Mouse (Mus musculus) lung, postnatal 36 days (tissue): ENCODE measurements around the gene Gpn3.

Experiments used
- DNase-seq: peaks from one replicate; pipeline ENCODE4 v3.0.0; 2022; ENCODE audit warnings: mixed read lengths

The Gpn3 gene

GRCm38 (mm10) chr5:122391178-122391785, 19.6 kb downstream of the Gpn3 start:
- no peak for DNase-seq

GRCm38 (mm10) chr5:122391786-122392180, 20.1 kb downstream of the Gpn3 start, which contains the start of gene Arpc3:
Gene Arpc3, plus strand, starts transcription at chr5:122391878.
- peak; percentile 93 for DNase-seq

DNA sequence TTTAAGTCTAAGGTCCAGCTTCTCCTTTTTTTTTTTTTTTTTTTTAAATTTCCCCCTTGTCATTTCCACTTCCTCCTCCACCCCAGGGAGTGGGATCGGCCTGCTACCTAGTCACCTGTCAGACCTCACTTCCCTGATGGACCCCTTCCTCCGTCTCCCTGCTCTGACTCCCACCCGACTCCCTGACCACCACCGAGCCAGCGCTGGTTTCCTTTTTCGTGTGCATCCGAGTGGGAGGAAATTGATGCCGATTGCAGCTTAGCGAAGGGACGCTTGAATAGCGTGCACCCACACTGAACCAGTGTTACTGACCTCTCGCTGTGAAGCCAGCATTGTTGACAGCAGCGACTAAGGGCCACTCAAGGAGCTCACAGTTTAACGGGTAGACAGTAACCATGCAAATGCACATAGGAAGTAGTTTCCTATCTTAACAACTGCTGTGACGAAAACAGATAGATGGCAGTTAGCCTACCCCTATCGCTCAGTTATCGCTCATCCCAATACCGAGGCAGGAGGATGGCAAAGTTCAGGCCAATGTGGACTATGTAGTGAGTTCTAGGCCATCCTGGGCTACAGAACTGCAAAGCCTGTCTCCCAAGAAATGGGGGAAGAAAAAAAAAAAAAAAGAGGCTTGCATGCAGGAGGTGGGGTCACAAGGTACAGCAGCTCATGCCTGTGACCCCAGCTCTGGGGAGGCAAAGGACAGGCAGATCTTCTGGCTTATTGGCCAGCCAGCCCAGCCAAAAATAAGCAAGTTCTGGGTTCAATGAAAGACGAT, 20.7 kb downstream of the Gpn3 start:
- no peak for DNase-seq

GRCm38 (mm10) chr5:122393887-122394286, 22.2 kb downstream of the Gpn3 start:
- peak; percentile 90 for DNase-seq

DNA sequence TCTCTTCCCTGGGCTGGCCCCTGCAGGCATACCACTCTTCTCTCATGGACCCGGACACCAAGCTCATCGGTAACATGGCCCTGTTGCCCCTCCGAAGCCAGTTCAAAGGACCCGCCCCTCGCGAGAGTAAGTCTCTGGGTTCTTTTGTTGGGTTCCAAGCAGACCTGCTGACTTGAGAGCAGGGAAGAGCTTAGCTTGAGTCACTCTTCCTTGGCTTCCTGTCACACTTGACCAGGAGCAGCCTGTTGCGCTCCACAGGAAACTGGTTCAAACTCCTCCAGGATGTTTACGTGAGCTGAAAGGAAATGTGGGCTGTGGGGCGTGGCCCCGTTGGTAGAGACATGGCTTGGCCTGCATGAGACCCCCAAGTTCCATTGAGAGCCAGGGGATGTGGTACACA, 25.1 kb downstream of the Gpn3 start:
- DNase-seq = peak; percentile 88

GRCm38 (mm10) chr5:122397495-122397894, 25.8 kb downstream of the Gpn3 start:
- no peak for DNase-seq

DNA sequence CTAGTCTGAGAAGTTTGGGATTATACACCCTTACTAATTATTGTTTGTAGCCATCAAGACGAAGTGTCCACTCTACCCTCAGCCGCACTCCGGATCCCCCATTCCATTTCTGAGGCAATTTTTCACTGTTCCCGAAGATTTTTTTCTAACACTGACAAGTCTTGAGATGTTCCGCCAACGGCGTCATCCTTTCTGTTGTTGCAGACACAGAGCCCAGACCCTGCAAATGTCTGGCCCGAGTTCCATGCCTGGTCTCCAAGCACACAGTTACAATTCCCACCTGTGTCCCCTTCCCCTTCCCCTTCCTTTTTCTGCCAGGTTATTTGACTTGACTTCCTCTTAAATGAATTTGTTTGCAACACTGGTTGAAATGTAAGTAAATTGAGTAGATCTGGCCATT, 28.2 kb downstream of the Gpn3 start:
- no peak for DNase-seq

DNA sequence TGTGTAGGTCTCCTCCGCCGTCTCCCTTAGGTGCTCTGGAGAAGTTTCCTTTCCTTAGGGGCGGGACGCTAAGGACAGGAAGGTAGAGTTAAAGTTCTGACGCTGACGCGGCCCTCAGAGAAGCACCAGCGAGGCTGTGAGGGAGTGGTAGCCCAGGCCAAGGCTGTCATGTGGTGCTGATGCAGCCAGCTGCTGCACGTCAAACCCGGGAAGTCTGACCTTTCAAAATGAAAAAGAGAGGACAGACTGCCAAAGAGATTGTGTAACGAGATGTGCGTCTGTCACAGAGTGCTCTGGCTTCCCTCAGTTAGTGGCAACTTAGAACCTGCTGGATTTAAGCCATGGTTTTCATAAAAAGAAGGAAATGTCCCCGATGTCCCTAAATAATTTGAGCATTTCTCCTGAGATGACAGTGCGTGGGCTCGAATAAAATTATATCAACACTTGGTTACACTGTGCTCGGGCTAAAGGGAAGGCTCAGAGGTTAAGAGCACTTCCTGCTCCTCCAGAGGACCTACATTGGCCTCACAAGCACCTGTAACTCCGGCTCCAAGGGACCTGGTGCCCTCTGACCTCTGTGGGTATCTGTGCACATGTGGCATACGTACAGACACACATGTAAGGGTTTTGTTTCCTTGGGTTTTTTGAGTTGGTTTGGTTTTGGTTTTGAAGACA, 29.1 kb downstream of the Gpn3 start:
- DNase-seq = peak; percentile 83

GRCm38 (mm10) chr5:122401303-122401640, 29.6 kb downstream of the Gpn3 start:
- DNase-seq = peak; percentile 73

GRCm38 (mm10) chr5:122402160-122402559, 30.5 kb downstream of the Gpn3 start:
- no peak for DNase-seq

GRCm38 (mm10) chr5:122402772-122403171, 31.1 kb downstream of the Gpn3 start:
- DNase-seq = peak; percentile 67

GRCm38 (mm10) chr5:122403362-122403761, 31.7 kb downstream of the Gpn3 start:
- DNase-seq = no peak

DNA sequence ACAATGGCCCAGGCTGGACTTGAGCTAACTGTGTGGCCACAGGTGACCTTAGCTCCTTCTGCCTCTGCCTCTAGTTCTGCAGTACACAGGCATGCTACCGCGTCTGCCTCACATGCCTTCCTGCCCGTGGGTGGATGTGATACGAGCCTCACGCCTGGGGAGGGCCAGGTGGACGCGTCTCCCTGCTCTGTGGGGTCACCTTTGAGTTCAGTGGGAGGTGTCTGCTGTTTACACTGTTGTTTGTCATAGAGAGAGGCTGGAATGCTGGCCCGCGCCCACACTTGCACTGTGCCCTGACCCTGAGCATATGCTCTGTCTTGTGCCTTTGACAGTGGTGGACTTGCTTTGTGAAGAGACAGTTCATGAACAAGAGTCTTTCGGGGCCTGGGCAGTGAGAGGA, 33.9 kb downstream of the Gpn3 start:
- DNase-seq = no peak

DNA sequence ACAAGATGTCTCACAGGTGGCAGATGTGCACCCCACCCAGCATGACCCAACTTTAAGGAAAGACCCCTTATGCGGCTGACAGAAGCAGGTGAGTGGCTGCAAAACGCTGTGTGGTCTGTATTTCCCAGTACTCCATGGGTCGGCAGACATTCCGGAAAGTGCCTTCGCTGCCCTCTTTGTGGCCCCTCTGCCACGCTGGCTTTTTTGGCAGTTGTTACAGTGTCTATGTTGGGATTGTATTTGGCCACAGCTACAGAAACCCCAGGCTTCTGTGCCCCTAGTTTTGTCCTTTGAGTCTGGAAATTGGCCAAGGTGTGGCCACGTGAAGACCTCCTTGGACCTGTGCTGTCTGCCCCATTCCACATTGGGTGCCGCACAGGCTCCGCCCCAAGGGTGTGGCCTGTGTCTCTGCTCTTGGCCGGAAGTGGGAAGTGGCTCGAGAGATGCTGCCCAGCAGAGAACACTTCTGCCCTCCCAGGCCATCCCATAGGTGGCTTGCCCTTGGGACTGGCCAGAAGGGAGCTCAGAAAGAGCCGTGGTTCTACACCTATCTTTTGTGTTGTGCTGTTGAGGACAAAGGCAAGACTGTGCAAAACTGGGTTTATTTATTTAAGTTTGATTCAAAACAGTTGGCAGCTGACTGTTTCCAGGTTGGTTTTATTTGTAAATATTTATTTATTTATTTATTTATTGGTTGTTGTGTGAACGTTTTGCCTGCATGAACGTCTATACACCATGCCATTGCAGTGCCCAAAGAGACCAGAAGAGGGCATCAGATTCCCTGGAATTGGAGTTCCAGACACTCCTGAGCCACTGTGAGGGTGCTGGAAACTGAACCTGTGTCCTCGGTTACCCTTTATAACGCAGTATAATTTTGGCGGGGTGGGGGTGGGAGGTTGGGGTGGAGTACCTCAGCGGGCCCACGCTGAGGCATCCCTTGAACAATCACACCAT, 38.3 kb downstream of the Gpn3 start:
- no peak for DNase-seq

DNA sequence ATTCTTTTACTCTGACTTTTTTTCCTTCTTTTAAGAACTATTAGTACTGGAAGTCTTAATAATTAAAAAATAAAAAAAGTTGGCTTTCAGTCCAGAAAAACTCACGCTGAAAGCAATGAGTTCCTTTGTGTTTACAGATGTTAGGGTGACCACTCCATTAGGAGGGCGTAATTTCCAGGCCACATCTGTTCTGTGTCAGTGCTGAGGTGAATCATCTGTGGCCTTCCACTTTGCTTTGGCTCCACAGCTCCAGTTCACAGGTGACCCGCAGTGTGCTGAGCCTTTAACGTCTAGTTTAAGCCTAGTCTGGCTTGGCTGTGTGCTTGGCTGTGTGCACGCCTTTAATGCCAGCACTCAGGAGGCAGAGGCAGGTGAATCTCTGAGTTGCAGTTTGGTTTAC, 40.2 kb downstream of the Gpn3 start:
- DNase-seq = no peak

- peak; percentile 64 for DNase-seq
Measured at GRCm38 (mm10) chr5:122412826-122413225, 41.1 kb downstream of the Gpn3 start.

GRCm38 (mm10) chr5:122414351-122414750, 42.7 kb downstream of the Gpn3 start:
- DNase-seq = no peak

- DNase-seq = no peak
Measured at GRCm38 (mm10) chr5:122415465-122415864, 43.8 kb downstream of the Gpn3 start.

DNA sequence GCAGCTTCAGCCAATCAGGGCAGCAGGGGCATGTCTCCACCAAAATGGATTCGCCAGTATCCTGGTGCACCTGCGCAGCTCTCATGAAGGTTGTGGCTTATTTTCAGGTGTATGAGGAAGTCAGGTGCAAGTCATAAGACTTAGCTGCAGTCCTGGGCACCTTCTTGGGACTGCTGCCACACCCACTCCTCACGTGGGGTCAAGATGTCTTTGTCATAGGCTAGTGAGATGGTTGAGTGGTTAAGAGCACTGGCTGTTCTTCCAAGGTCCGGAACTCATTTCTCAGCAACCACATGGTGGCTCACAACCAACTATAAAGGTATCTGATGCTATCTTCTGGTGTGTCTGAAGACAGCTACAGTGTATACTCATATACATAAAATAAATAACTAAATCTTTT, 49.0 kb downstream of the Gpn3 start:
- DNase-seq = peak; percentile 56

- DNase-seq = no peak
Measured at GRCm38 (mm10) chr5:122421271-122422068, 49.8 kb downstream of the Gpn3 start, which contains the start of gene Anapc7. Gene Anapc7, plus strand, starts transcription at chr5:122421693.

GRCm38 (mm10) chr5:122422071-122422964, 50.6 kb downstream of the Gpn3 start:
- peak; percentile 93 for DNase-seq
